Mouse (Mus musculus) lung, postnatal 0 days (tissue): ENCODE measurements at regions not wholly inside any gene's neighbourhood (a gene's known extent, or its start where the extent isn't known, plus 50 kb on each side); places are given as distances from the start of the nearest gene placed in this dataset.

Experiments
- CTCF ChIP-seq: IDR thresholded peaks from 2 replicates; pipeline ENCODE4 v1.5.1; 2016; ENCODE audit warnings: antibody characterized with exemption, mild to moderate bottlenecking
- EP300 ChIP-seq: IDR thresholded peaks from 2 replicates; pipeline ENCODE4 v1.6.1; 2016; ENCODE audit warnings: antibody characterized with exemption, mild to moderate bottlenecking, control low read depth

DNA sequence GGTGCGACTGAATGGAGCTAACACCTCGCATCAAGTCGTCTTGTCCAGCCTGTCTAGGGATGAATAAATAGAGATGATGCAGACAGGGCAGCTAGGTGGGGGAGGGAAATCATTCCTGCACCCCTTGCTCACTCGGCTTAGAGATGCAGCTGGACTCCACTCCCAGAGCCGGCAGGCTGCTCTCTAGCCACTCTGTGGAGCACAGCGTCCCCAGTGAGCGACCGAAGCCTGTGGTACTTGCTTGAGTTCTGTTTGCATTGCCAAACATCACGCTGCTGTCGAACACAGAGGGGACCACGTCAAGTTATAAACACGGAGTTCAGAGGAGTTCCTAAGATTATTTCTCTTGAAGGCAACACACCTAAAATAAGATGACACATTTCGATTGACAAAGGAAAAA is 439.9 kb upstream of the Smarca2 start:
- no peak for TF ChIP-seq CTCF
- TF ChIP-seq EP300 = no peak
